Mouse (Mus musculus): Measurements from ENCODE around the gene Zbtb48. TPM values are rescaled to one million over a fixed set of nuclear protein-coding genes. Genes with fewer than 3 reads are reported as not detected.

The Zbtb48 gene
- polyA plus RNA-seq, 1 experiment from 2014 or later = 7.6 TPM

DNA sequence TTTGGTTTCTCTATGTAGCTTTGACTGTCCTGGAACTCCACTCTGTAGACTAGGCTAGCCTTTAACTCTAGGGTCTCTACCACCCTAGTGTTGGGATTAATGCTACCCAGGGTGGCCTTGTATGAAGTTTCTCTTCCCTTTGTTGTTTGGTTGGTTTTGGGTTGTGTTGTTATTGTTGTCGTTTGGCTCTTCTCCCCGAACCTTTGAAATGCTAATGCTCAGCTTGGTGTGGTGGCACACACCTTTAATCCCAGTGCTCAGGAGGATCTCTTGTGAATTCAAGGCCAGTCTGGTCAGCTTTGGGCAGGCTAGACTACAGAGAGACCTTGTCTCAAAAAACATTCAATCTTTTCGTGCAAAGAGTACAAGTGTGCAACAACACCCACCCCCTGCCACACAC is 15.7 kb upstream of the Zbtb48 start:
- H3K27me3 ChIP-seq (replicated peaks; ENCODE audit: control insufficient read depth, insufficient read depth, low read length) = no peaks in the 10 kb centered on the region
- no peaks in the 10 kb centered on the region for H3K9me3 ChIP-seq (ENCODE audit: control insufficient read depth)
- no peak for ATAC-seq
- peaks cover 71% of the 10 kb centered on the region for H3K36me3 ChIP-seq (ENCODE audit: control insufficient read depth, insufficient read depth)
- no peak for TF ChIP-seq CTCF (IDR thresholded peaks at IDR 0.05; ENCODE audit: low read depth)
- H3K4me3 ChIP-seq (ENCODE audit: low read depth, low read length) = no peak overlapping the region
- no peak overlapping the region for H3K27ac ChIP-seq (ENCODE audit: low read depth, low read length)
- 0 out of 2 replicates have a peak, but pooled peaks cover 5% of the 10 kb centered on the region for H3K4me1 ChIP-seq (replicated peaks; ENCODE audit: control insufficient read depth, insufficient read depth, low read length)
- H3K4me2 ChIP-seq (replicated peaks; ENCODE audit: low read depth) = no peak overlapping the region
- 84% methylated on average over 3 of the region's 3 CpGs for WGBS
- no peak overlapping the region for H3K9ac ChIP-seq (ENCODE audit: low read depth, low read length)

DNA sequence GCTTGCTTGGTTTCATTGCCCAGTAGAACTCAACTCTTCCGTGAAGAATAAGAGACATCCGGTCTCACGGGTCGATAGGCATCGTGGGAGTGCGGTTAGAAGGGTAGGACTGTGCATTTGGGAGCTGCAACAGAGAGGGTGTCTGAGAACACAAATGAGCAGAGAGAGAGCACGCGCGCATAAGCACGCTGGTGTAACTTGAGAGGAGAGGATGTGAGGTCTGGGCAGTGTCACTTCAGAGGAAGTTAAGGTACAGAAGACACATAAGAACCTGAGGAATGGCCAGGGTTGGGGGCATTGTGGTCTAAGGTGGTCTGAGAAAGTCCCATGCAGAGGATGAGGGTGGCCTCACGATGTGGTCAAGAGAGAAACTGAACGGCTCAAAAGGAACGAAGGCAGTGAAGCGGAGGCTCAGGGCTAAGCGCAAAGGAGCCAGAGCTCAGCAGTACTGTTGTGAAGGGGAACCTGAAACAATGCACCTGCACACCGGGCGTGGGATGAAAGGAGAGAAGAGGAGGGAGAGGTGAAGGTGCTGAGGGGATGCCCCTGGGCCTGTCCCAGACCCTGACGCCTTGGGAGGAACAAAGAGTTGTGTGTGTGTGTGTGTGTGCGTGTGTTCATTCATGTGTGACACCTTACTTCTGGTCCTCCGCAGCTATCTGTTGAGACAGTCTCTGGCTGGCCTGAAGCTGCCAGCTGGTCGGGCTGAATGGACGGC is 14.6 kb upstream of the Zbtb48 start:
- H3K27me3 ChIP-seq (replicated peaks; ENCODE audit: control insufficient read depth, insufficient read depth, low read length) = no peaks in the 10 kb centered on the region
- H3K27ac ChIP-seq (ENCODE audit: low read depth, low read length) = no peak overlapping the region
- H3K36me3 ChIP-seq (ENCODE audit: control insufficient read depth, insufficient read depth) = peaks cover 60% of the 10 kb centered on the region
- H3K4me1 ChIP-seq (replicated peaks; ENCODE audit: control insufficient read depth, insufficient read depth, low read length) = 0 out of 2 replicates have a peak, but pooled peaks cover 5% of the 10 kb centered on the region
- no peak for TF ChIP-seq CTCF (IDR thresholded peaks at IDR 0.05; ENCODE audit: low read depth)
- no peak overlapping the region for H3K4me2 ChIP-seq (replicated peaks; ENCODE audit: low read depth)
- no peak for ATAC-seq
- 95% methylated on average over 22 of the region's 22 CpGs for WGBS
- H3K4me3 ChIP-seq (ENCODE audit: low read depth, low read length) = no peak overlapping the region
- H3K9me3 ChIP-seq (ENCODE audit: control insufficient read depth) = no peaks in the 10 kb centered on the region
- no peak overlapping the region for H3K9ac ChIP-seq (ENCODE audit: low read depth, low read length)

DNA sequence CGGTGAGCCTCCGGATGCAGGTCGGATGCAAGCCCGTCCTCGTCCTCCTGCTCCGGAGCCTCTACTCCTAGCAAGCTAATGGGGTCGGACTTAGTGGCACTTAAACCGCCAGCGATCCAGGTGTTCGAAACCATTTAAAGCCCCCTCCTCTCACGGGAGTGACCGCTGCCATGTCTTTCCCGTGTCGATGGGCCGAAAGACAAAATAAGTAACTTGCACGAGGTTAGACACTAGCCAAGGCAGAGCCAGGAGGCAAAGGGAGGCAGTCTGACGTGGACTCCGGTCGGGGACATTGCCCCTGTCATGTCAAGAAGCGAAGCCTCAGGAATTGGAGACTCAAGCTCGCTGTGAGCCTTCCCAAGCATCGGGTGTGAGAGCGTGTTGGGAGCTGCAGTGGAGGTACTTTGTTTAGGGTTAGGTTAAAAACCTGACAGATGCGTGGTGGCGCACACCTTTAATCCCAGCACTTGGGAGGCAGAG is 12.4 kb upstream of the Zbtb48 start:
- TF ChIP-seq CTCF (IDR thresholded peaks at IDR 0.05; ENCODE audit: low read depth) = no peak
- H3K4me3 ChIP-seq (ENCODE audit: low read depth, low read length) = peak overlapping the region; percentile 77
- 2% methylated on average over 25 of the region's 25 CpGs for WGBS
- H3K36me3 ChIP-seq (ENCODE audit: control insufficient read depth, insufficient read depth) = peaks cover 39% of the 10 kb centered on the region
- peak overlapping the region; percentile 92 for H3K4me2 ChIP-seq (replicated peaks; ENCODE audit: low read depth)
- no peaks in the 10 kb centered on the region for H3K9me3 ChIP-seq (ENCODE audit: control insufficient read depth)
- peak overlapping the region; percentile 93 for H3K9ac ChIP-seq (ENCODE audit: low read depth, low read length)
- 0 out of 2 replicates have a peak, but pooled peaks cover 5% of the 10 kb centered on the region for H3K4me1 ChIP-seq (replicated peaks; ENCODE audit: control insufficient read depth, insufficient read depth, low read length)
- ATAC-seq = peak; percentile 32; the same call in 1 of the 2 replicates
- no peaks in the 10 kb centered on the region for H3K27me3 ChIP-seq (replicated peaks; ENCODE audit: control insufficient read depth, insufficient read depth, low read length)
- peak overlapping the region; percentile 11; the same call in 1 of the 2 replicates for H3K27ac ChIP-seq (ENCODE audit: low read depth, low read length)

DNA sequence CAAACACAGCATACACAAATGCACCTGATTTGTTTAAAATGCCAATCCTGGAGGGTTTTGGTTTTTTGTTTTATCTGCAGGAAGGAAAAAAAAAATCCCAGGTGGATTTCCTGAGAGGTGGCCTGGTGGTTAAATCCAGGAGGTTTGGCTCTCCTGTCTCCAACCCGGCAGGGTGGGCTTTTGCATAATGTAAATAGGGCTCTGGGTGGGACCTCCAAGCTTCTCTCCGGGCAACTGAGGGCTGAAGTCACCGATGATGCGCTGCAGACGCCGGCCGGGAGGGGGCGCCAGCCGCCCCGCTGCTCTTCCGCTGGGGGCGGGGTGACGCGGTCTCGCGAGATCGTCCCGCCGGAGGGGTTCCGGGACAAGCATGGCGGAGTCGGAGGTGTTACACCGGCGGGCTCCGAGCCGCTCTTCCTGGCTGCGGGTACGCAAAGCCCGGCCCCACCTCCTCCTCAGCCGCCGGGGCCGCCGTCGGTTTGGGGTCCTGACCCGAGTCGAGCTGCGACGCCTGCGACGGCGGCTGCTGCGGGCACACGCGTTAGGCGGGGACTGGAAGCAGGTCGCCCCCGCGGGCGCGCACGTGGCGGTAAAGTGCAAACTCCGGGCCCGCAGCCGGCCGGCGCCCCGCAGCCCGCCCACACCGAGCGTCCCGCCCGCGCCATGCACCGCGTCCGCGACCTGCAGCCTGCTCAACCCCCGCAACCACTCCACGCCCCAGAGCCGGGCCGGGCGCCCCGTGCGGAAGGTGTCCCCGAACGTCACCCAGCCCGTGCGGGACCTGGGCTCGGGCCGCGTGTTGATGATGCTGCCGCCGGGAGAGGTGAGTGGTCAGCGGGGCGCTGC is 11.7 kb upstream of the Zbtb48 start, which contains the start of gene Nol9:
TSS of gene Nol9 (plus strand) at position 337 of the 846 bp plus-strand sequence.
- H3K4me3 ChIP-seq (ENCODE audit: low read depth, low read length) = peak within 1 kb of the TSS; percentile 77
- TF ChIP-seq CTCF (IDR thresholded peaks at IDR 0.05; ENCODE audit: low read depth) = peak; percentile 99
- H3K36me3 ChIP-seq (ENCODE audit: control insufficient read depth, insufficient read depth) = peaks cover 32% of the 10 kb centered on the region
- peak within 1 kb of the TSS; percentile 93 for H3K9ac ChIP-seq (ENCODE audit: low read depth, low read length)
- no peaks in the 10 kb centered on the region for H3K27me3 ChIP-seq (replicated peaks; ENCODE audit: control insufficient read depth, insufficient read depth, low read length)
- WGBS = under 1% methylated on average over 84 of the region's 86 CpGs
- 0 out of 2 replicates have a peak, but pooled peaks cover 5% of the 10 kb centered on the region for H3K4me1 ChIP-seq (replicated peaks; ENCODE audit: control insufficient read depth, insufficient read depth, low read length)
- H3K9me3 ChIP-seq (ENCODE audit: control insufficient read depth) = no peaks in the 10 kb centered on the region
- peak; percentile 87 for ATAC-seq
- H3K27ac ChIP-seq (ENCODE audit: low read depth, low read length) = peak within 1 kb of the TSS; percentile 11; the same call in 1 of the 2 replicates
- peak within 1 kb of the TSS; percentile 92 for H3K4me2 ChIP-seq (replicated peaks; ENCODE audit: low read depth)

DNA sequence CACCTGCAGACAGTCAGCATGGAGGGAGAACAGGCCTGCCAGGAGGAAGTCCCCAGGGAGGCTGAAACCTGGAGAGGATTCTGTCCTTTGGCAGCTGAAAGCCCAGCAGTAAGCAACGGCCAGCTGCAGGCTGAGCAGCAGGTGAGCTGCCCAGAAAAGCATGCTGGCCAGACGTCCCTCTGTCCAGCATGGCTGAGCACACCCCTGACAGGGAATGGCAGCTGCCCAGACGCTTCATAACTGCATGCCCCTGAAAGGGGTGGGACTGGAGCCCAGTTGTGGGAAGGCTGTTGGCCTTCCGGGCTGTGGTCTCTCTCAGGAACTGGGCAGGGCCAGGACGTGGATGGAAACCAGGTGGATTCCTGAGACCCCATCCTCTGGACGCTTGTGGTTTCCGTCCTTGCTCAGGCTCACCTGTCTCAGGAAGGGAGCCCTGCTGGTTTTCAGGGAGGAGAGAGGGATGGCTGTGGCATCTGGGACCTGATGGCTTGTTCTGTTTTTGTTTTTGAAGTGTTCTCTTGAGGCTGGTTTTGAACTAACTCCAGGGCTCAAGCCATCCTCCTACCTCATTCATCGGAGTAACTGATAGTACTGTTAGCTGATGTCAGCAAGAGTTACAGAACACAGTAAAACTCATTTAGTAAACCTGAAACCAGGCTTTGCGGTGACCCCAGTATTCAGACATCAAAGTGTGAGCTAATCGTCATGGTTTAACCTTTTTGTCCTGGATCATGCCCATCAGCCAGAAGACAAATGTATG is 10.9 kb upstream of the Zbtb48 start, which contains the start of gene Tas1r1:
TSS of gene Tas1r1 (minus strand) at position 344 of the 760 bp plus-strand sequence.
- Histone ChIP-seq H3K9me3 (ENCODE audit: control insufficient read depth) (no peaks in the 10 kb centered on the region), H3K4me2 (replicated peaks; ENCODE audit: low read depth) (peak within 1 kb of the TSS; percentile 92), H3K36me3 (ENCODE audit: control insufficient read depth, insufficient read depth) (peaks cover 25% of the 10 kb centered on the region), H3K27me3 (replicated peaks; ENCODE audit: control insufficient read depth, insufficient read depth, low read length) (no peaks in the 10 kb centered on the region), H3K4me3 (ENCODE audit: low read depth, low read length) (peak within 1 kb of the TSS; percentile 77), H3K9ac (ENCODE audit: low read depth, low read length) (peak within 1 kb of the TSS; percentile 93), H3K27ac (ENCODE audit: low read depth, low read length) (0 out of 2 replicates have a peak within 1 kb of the TSS, but pooled peaks have one; percentile 11), H3K4me1 (replicated peaks; ENCODE audit: control insufficient read depth, insufficient read depth, low read length) (0 out of 2 replicates have a peak, but pooled peaks cover 5% of the 10 kb centered on the region)
- TF ChIP-seq CTCF (IDR thresholded peaks at IDR 0.05; ENCODE audit: low read depth) = no peak
- no peak for ATAC-seq
- 44% methylated on average over 10 of the region's 10 CpGs for WGBS

All from intestine, postnatal 0 days (tissue).